Mouse (Mus musculus) regulatory T cell (primary cell): Measurements from ENCODE around the gene Pten.

Source experiments
- in situ Hi-C: fragments of 300-600 bp; cut with MboI, MseI; formaldehyde crosslinking; loops from one replicate; pipeline ENCODE4 v1.15.1; 2025; ENCODE audit warnings: high pct_unique_total_duplicates

The Pten gene

DNA sequence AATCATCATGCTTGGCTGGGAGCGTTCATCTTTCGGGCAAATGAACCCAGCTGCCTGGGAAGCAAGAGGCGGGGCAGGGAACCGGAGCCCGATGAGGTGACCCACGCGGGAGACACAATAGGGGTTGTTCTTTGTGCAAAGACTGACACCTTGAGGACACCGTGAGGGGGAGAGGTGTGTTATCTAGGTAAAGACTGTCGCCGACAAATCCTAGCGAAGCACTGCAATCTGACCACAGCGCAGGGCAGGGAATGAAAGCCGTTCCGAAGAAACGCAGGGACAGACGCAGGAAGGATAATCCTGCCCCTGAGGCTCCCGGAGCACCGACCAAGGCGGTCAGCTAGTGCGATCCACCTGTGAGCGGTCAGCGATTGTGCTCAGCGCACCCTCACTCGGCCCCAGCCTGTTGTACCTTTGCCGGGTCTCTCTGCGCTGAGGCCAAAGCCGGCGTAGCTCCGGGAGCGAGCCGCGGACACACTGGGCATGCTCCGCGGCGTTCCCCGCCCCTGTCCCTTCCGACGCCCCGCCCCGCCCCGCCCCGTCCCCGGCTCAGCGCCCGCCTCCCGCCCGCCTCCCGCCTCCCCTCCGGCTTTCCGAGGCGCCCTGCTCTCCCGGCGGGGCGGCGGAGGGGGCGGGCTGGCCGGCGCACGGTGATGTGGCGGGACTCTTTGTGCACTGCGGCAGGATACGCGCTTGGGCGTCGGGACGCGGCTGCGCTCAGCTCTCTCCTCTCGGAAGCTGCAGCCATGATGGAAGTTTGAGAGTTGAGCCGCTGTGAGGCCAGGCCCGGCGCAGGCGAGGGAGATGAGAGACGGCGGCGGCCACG lies at the start of gene Pten:
Gene Pten (plus strand): TSS at position 598 of the 826 bp plus-strand sequence.
- in situ Hi-C loops: loop anchor here (5.0 to 10.0 kb wide), 3 partner anchors 45 to 470 kb away; no protein-coding TSS in a partner anchor

DNA sequence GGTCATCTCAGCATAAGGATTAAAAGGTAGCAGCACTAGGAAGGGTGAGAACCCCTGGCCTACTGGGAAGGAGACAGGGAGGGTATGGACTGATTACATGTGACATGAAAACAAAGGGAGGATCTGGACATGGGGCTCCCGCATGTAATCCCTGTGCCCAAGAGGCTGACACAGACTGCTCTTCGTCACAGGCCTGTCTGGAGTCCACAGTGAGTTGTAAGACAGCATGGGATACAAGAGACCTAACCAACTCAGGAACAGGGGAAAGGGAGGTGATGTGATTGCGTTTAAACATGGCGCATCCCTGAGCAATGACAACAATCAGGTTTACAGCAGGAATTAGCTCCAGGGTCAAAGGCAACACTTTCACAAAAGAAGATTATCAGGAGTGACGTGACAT lies 48.3 kb upstream of the Pten start:
- in situ Hi-C loops: no loop called here

GRCm38 (mm10) chr19:32710288-32710687 lies 47.0 kb upstream of the Pten start:
- in situ Hi-C loops: loop anchor here (5.0 kb wide), 1 partner anchor 47 kb away; the partner anchor contains the start of gene Pten

DNA sequence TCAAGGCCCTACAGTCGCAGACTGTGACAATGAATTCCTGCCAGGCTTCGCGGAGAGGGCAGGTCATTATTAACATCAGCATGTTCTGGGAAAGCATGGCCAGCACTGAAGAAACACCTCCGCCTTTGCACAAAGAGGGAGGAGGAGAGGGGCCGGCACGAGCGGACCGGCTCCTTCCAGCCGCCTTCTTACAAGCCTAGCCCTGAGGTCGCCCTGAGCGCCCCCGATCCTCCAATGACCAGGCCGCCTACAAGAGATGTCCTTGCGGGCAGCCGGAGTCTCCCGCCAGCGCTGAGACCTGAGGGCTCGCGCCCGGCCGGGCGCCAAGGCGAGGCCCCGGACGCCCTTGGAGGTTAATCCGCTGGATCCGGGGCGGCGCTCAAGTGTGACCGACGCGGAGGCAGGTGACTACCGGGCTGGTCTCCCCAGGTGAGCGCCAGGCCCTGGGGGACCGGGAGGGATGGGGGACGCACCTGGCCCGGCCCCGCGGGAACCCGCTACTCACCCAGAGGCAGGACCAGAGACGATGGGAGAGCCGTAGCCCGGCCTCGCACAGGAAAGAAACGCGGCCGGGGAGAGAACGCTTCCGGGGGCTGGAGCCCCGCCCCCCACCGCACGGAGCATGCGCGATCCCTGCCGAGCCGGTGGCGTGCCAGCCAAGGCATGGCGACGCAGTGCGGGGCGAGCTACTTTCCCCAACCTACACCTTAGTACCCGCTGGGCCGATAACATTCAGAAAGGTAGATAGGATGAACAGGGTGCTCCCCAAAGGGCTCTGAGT lies 45.3 kb upstream of the Pten start:
- in situ Hi-C loops: loop anchor here (5.0 kb wide), 1 partner anchor 45 kb away; the partner anchor contains the start of gene Pten

GRCm38 (mm10) chr19:32712588-32713042 lies 44.7 kb upstream of the Pten start:
- in situ Hi-C loops: loop anchor here (5.0 kb wide), 1 partner anchor 45 kb away; the partner anchor contains the start of gene Pten

DNA sequence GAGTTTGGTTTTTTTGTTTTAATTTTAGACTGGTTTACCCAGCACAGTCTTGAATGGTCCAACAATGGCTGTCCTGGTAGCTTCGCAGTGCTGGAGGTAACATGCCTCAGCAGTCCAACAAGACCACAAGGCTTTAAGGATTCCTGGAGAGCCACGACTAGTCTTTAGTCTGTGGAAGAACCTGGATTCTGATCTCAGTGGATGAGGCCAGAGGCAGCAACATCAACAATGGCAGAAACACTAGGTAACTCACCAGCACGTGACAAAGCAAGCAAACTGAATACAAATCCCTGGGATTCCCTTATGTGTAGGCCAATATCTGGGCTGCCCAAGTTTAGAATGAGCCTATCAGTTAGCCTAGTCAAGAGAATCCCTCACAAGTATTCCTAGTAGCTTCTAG lies 43.8 kb upstream of the Pten start:
- in situ Hi-C loops: loop anchor here (5.0 kb wide), 1 partner anchor 44 kb away; the partner anchor contains the start of gene Pten

DNA sequence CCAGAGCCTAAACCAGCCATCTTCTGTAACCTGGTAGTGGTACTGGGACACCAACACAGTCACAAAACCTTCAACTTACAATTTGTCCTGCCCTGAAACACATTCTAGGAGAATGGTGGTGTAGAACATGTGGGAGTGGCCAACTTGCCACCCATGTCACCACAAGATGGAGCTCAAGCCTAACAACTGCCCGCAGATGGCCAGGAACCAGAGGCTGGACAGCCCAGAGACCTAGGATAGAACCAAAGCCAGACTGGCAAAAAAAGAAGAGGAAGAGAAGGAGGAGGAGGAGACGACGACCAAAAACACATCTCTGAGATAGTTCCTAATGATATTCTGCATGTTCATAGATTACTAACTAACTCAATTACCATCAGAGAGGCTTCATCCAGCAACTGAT lies 42.1 kb upstream of the Pten start:
- in situ Hi-C loops: loop anchor here (5.0 kb wide), 2 partner anchors 512 to 647 kb away; no protein-coding TSS in a partner anchor

GRCm38 (mm10) chr19:32715681-32716080 lies 41.6 kb upstream of the Pten start:
- in situ Hi-C loops: loop anchor here (5.0 kb wide), 2 partner anchors 512 to 647 kb away; no protein-coding TSS in a partner anchor

DNA sequence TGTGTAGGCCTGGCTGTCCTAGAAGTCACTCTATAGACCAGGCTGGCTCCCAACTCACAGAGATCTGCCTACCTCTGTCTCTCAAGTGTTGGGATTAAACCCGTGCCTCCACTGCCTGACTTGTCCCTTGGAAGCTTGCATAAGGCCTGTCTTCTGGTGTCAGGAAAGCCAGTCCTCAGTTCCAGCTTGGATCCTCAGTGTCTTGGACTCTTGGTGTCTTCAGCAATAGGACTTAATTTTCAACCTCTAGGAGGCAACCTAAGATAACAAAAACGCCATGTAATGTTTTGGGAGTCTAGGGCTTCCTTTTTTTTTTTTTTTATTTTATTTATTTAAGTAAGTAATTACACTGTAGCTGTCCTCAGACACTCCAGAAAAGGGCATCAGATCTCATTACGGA lies 39.7 kb upstream of the Pten start:
- in situ Hi-C loops: loop anchor here (5.0 kb wide), 2 partner anchors 510 to 645 kb away; no protein-coding TSS in a partner anchor

- in situ Hi-C loops: no loop called here
Observed at GRCm38 (mm10) chr19:32720319-32720718, 37.0 kb upstream of the Pten start.

GRCm38 (mm10) chr19:32723817-32724216 lies 33.5 kb upstream of the Pten start:
- in situ Hi-C loops: no loop called here

- in situ Hi-C loops: no loop called here
Observed at GRCm38 (mm10) chr19:32726451-32727325, 30.6 kb upstream of the Pten start.

GRCm38 (mm10) chr19:32729785-32730184 lies 27.5 kb upstream of the Pten start:
- in situ Hi-C loops: no loop called here

- in situ Hi-C loops: no loop called here
Observed at GRCm38 (mm10) chr19:32732922-32733321, 24.4 kb upstream of the Pten start.

GRCm38 (mm10) chr19:32737844-32738243 lies 19.5 kb upstream of the Pten start:
- in situ Hi-C loops: no loop called here

GRCm38 (mm10) chr19:32739686-32740085 lies 17.6 kb upstream of the Pten start, which contains the start of gene Atad1:
TSS of gene Atad1 (minus strand) at chr19:32739786.
- in situ Hi-C loops: no loop called here

- in situ Hi-C loops: no loop called here
Observed at GRCm38 (mm10) chr19:32740641-32741345, 16.5 kb upstream of the Pten start.

DNA sequence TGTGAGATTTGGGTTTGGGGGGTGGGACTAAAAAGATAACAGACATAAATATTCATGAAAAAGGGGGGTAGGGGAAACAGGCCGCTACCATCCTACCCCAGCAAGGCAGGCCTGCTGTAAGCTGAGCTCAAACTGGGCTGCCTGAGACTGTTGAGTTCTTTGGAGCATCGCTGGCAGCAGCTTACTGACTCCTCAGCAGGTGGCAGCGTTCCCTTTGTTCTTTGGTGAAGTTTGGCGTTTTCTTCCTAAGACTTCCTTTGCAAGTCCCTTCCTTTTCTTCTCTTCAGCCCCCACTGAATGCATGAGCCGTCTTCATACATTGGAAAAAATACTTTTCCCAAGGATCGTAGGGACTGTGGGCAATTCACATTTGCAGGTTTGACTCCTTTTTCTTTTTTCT lies 7.9 kb upstream of the Pten start:
- in situ Hi-C loops: no loop called here

DNA sequence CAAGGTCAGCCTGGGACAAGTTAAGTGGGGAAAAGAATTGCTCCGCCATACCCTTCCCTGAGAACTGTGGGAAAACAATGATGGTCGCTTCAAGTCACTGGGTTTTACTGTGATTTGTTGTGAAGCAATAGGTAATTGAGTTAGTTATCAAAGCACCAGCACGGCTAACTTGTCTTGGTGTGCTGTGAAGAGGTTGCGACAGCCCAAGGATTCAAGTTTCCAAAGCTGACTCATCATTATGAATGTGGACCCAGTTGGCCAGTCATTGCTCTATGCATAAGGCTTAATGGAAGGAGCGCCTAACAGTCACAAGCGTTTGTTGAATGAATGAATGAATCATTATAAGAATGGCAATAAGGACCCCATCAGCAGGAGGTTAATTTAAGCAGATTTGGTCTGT lies 4.9 kb upstream of the Pten start:
- in situ Hi-C loops: loop anchor here (10.0 kb wide), 1 partner anchor 202 kb away; no protein-coding TSS in a partner anchor

- in situ Hi-C loops: loop anchor here (10.0 kb wide), 1 partner anchor 201 kb away; no protein-coding TSS in a partner anchor
Observed at GRCm38 (mm10) chr19:32753386-32753785, 3.9 kb upstream of the Pten start.
